Mouse (Mus musculus) ES-Bruce4 (cell line): Measurements from ENCODE around the gene Cyb561a3. TPM values are rescaled to one million over a fixed set of nuclear protein-coding genes. Genes with fewer than 3 reads are reported as not detected.

Experiments
- H3K27ac ChIP-seq: 2 replicates; pipeline ENCODE4 v1.5.1; 2012; ENCODE audit warnings: low read length, inconsistent platforms; ENCODE audit not compliant: insufficient read depth
- H3K27me3 ChIP-seq: 2 replicates; pipeline ENCODE4 v1.6.1; 2012; ENCODE audit warnings: mild to moderate bottlenecking, low read length, inconsistent platforms; ENCODE audit not compliant: control insufficient read depth, poor library complexity, insufficient read depth, severe bottlenecking
- H3K36me3 ChIP-seq: 2 replicates; pipeline ENCODE4 v1.6.1; 2012; ENCODE audit warnings: inconsistent platforms, mild to moderate bottlenecking, low read length, moderate library complexity; ENCODE audit not compliant: control insufficient read depth, poor library complexity, insufficient read depth, severe bottlenecking
- H3K4me1 ChIP-seq: one replicate; pipeline ENCODE4 v1.8.1; 2011; ENCODE audit warnings: low read length; ENCODE audit not compliant: control insufficient read depth, insufficient read depth
- H3K4me3 ChIP-seq: 2 replicates; pipeline ENCODE4 v1.5.1; 2011; ENCODE audit warnings: low read depth, mild to moderate bottlenecking, low read length
- H3K9ac ChIP-seq: 2 replicates; pipeline ENCODE4 v1.6.1; 2012; ENCODE audit warnings: low read depth, mild to moderate bottlenecking, inconsistent platforms; ENCODE audit not compliant: poor library complexity, severe bottlenecking
- H3K9me3 ChIP-seq: replicated peaks from 2 replicates; pipeline ENCODE4 v1.6.1; 2012; ENCODE audit warnings: mild to moderate bottlenecking, low read length, inconsistent platforms; ENCODE audit not compliant: control insufficient read depth, poor library complexity, insufficient read depth, severe bottlenecking
- CTCF ChIP-seq: IDR thresholded peaks from one replicate; pipeline ENCODE4 v1.8.1; 2011; ENCODE audit warnings: low read depth, low read length
- EP300 ChIP-seq: IDR thresholded peaks from 2 replicates; pipeline ENCODE4 v1.6.1; 2011; ENCODE audit warnings: low read depth, low read length; ENCODE audit not compliant: insufficient read depth
- POLR2A ChIP-seq: IDR thresholded peaks from one replicate; pipeline ENCODE4 v1.8.1; 2011; ENCODE audit warnings: low read length; ENCODE audit not compliant: insufficient read depth
- polyA plus RNA-seq: library from polyadenylated mRNA; stranded (reverse); fragments of >200 nt; gene quantifications from 2 replicates; pipeline ENCODE4 v1.2.4, GENCODE M21; 2011; ENCODE audit warnings: low read depth; ENCODE audit not compliant: missing spikeins, insufficient read depth, insufficient read length

Cyb561a3 gene
- polyA plus RNA-seq, 1 experiment = 11.6 TPM

DNA sequence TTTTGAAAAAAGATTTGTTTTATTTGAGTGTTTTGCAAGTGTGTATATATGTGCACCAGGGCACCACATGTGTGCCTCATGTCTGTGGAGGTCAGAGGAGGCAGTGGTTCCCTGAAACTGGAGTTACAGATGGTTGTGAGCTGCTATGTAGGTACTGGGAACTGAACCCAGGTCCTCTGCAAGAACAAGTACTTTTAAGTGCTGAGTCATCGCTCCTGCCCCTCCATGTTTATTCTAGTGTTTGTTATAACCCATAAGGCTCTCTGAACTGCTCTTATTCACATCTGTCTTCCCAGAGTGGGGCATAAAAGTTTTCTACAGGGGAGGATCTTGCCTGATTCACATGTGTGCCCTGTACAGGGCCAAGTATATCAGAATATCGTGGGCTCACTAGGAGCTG, 22.7 kb downstream of the Cyb561a3 start:
- no peak overlapping the region for H3K9ac ChIP-seq
- TF ChIP-seq EP300 (no peak), POLR2A (no peak), CTCF (no peak)
- no peak overlapping the region for H3K4me3 ChIP-seq
- no peaks in the 10 kb centered on the region for H3K36me3 ChIP-seq
- no peaks in the 10 kb centered on the region for H3K9me3 ChIP-seq
- H3K4me1 ChIP-seq = peaks cover 1% of the 10 kb centered on the region
- H3K27ac ChIP-seq = no peak overlapping the region
- H3K27me3 ChIP-seq = no peaks in the 10 kb centered on the region

DNA sequence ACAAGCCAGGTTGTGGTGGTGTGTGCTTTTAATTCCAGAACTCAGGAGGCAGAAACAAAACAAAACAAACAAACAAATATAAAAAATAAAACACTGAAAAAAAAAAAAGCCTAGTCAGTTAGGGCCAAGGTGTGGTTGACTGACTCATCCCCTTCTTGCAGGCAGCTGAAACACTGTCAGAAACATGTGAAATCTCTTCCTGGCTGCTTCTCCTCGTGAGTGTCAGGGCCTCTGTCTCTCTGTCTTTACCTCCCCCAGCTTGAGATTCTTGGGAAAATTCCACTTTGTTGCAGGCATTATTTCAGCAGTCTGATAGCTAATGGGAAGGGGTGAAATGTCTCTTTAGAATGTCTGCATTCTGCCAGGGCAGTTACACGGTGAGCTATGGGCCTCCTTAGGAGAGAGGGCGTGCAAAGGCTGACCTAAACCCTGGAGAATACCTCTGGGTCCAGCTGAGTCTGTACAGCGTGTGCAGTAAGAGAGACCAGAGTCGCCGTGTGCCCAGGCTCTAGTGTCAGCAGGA, 25.3 kb downstream of the Cyb561a3 start:
- peaks cover 7% of the 10 kb centered on the region for H3K36me3 ChIP-seq
- H3K9ac ChIP-seq = peak overlapping the region; percentile 50
- peaks cover 1% of the 10 kb centered on the region for H3K4me1 ChIP-seq
- no peak for TF ChIP-seq CTCF
- no peak for TF ChIP-seq POLR2A
- no peak for TF ChIP-seq EP300
- H3K27ac ChIP-seq = peak overlapping the region; percentile 84
- H3K4me3 ChIP-seq = peak overlapping the region; percentile 39
- H3K27me3 ChIP-seq = no peaks in the 10 kb centered on the region
- no peaks in the 10 kb centered on the region for H3K9me3 ChIP-seq

DNA sequence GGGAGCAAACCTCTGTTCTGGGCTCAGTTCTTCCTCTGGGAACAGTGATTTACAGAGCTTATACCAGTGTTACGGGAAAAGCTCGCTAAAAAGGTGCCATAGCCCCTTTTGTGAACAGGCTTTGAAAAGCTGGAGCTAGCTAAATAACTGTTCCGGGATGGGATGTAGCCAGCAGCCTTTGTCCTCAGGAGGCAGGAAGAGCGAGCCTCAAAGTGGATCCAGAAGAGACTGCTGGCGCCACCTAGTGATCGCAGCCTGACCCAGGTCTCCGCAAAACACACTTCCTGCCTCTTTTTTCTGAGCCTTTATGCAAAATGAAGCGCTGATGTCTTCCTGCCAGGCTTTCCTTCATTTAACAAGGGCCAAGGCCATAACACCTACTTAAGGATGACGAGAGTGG, 25.8 kb downstream of the Cyb561a3 start:
- Histone ChIP-seq H3K27ac (peak overlapping the region; percentile 84), H3K4me3 (peak overlapping the region; percentile 39; the same call in 1 of the 2 replicates)
- TF ChIP-seq CTCF (peak; percentile 92), POLR2A (no peak), EP300 (no peak)

DNA sequence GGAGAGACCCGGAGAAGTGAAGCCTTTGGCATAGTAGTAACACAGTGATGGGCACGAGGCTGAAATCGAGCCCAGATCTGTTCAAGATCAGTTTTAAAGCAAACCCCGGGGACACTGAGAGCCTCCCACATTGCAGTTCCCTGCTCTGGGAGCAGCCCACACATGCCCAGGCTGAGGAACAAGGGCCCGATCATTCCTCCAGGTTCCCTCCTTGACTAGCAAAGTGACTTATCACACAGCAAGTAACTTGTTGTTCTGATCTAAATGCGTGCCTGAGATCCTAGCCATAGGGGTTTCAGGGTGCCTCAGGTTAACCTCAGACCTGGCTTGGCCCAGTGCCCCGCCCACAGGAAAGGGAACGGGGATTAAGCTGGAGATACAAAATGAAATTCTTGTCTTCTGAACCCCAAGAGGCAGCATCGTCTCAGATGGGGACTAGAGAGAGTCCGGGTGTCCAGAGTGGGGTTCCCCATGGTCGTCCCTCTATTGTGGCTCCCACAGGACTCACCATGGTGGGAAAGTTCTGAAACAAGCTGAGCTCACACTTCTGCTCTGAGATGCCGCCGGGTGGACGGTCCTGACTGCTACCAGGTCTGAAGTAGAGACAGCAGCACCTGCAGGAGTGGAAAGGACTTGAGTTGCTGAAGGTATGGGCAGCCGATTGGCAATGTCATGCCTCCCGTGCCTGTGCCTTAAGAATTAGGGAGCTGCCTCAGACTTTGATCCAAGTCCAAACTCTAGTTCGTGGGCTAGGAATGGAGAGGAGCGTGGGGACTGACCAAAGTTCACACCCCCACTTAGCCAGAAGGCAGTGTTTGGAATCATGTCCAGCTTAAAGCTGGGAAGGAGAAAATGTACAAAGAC, 26.9 kb downstream of the Cyb561a3 start:
- peak overlapping the region; percentile 78 for H3K27ac ChIP-seq
- H3K27me3 ChIP-seq = no peaks in the 10 kb centered on the region
- TF ChIP-seq EP300 (no peak), POLR2A (no peak), CTCF (no peak)
- peaks cover 22% of the 10 kb centered on the region for H3K36me3 ChIP-seq
- H3K9ac ChIP-seq = peak overlapping the region; percentile 68
- no peaks in the 10 kb centered on the region for H3K9me3 ChIP-seq
- peaks cover 1% of the 10 kb centered on the region for H3K4me1 ChIP-seq
- peak overlapping the region; percentile 0; the same call in 1 of the 2 replicates for H3K4me3 ChIP-seq

More for the DNA sequence above, 25.8 kb downstream of the Cyb561a3 start:
- H3K9me3 ChIP-seq = no peaks in the 10 kb centered on the region
- H3K36me3 ChIP-seq = peaks cover 11% of the 10 kb centered on the region
- peaks cover 1% of the 10 kb centered on the region for H3K4me1 ChIP-seq
- H3K9ac ChIP-seq = peak overlapping the region; percentile 68
- no peaks in the 10 kb centered on the region for H3K27me3 ChIP-seq

DNA sequence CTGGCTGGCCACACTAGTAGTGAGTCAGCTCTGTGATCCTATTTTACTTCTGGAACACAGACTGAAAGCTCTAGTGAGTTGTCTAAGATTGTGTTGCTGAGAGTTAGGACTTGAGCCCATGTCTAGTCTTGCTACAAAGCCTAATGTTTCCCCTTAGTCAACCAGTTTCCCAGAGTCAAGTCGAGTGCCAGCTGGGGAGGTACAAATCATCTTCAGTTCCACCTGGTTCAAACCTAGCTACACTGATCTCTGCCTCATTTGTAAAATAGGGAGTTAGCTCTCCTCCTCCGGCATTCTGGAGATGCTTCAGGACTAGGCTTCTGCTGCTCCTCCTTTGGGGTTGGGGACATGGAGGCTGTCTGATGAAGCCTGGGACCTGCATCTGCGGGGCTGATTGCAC, 27.6 kb downstream of the Cyb561a3 start:
- H3K4me1 ChIP-seq = peaks cover 1% of the 10 kb centered on the region
- H3K4me3 ChIP-seq = peak overlapping the region; percentile 77
- H3K27me3 ChIP-seq = no peaks in the 10 kb centered on the region
- no peak for TF ChIP-seq EP300
- no peak for TF ChIP-seq CTCF
- no peak for TF ChIP-seq POLR2A
- H3K9me3 ChIP-seq = no peaks in the 10 kb centered on the region
- peaks cover 28% of the 10 kb centered on the region for H3K36me3 ChIP-seq
- H3K27ac ChIP-seq = peak overlapping the region; percentile 78
- peak overlapping the region; percentile 68 for H3K9ac ChIP-seq

DNA sequence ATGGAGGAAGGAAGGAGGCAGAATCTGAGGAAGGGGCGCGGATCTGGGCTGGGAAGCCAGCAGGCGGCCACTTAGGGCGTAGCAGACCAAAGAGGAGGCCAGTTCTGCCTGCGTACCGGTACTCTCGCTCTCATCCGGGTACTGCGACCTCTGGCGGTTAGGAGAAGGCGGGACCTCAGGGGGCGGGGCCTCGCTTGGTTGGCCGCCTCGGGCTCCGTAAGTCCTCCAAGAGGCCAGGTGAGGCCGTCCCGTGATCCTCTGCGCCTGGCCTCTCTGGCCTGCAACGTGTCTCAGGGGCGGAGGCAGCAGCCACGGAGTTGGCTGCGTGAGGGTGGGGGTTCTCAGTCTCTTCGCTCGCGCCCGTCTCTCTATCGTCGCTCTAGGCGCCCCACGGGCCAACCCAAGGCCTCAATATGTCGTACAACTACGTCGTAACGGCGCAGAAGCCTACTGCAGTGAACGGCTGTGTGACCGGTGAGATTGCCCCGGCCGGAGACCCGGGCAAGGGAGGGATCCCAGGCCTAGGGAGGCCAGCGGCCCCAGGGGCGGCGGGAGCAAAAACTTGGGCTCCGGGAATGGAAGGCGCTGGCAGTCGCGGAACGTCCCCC, 28.4 kb downstream of the Cyb561a3 start, which contains the start of the genes Ddb1 and Tkfc:
Gene Ddb1, plus strand, starts transcription at position 35 of the 608 bp plus-strand sequence.
Gene Tkfc, minus strand, starts transcription at position 362 of the 608 bp plus-strand sequence.
- H3K27me3 ChIP-seq = no peaks in the 10 kb centered on the region
- no peaks in the 10 kb centered on the region for H3K9me3 ChIP-seq
- peaks cover 37% of the 10 kb centered on the region for H3K36me3 ChIP-seq
- H3K4me1 ChIP-seq = peaks cover 1% of the 10 kb centered on the region
- H3K27ac ChIP-seq = peak within 1 kb of the TSS; percentile 78
- H3K4me3 ChIP-seq = peak within 1 kb of the TSS; percentile 99
- TF ChIP-seq EP300 (peak; percentile 76; the same call in 1 of the 2 replicates), POLR2A (peak; percentile 84), CTCF (peak; percentile 25)
- H3K9ac ChIP-seq = peak within 1 kb of the TSS; percentile 84
